Mouse (Mus musculus): ENCODE data around the gene Apobec4. TPM values are rescaled to one million over a fixed set of nuclear protein-coding genes. Genes with fewer than 3 reads are reported as not detected.
A peak's percentile ranks its signal among the peaks of the same experiment; 100 is the strongest.
"Not testable (repeated sequence)": the region's sequence is repeated elsewhere in the genome, so short reads cannot be mapped to it uniquely, and the experiment has no call there.

The Apobec4 gene
- polyA plus RNA-seq, 1 experiment from 2014 or later, result not detected

- no peak overlapping the region for H3K4me3 ChIP-seq (ENCODE audit: low read depth, low read length)
- H3K27ac ChIP-seq (ENCODE audit: low read depth, low read length), result no peak overlapping the region
- no peak overlapping the region for H3K4me2 ChIP-seq (replicated peaks; ENCODE audit: low read depth, low read length)
- peak; percentile 85 for DNase-seq (ENCODE audit: low spot score)
- no peak overlapping the region for H3K9ac ChIP-seq (ENCODE audit: low read depth, low read length)
- WGBS, result 10% methylated on average over 5 of the region's 5 CpGs
- no peaks in the 10 kb centered on the region for H3K9me3 ChIP-seq (ENCODE audit: control insufficient read depth, low read length)
- peak; percentile 60; the same call in 1 of the 2 replicates for ATAC-seq (ENCODE audit: low FRiP score)
- H3K36me3 ChIP-seq (ENCODE audit: control insufficient read depth, insufficient read depth, low read length), result no peaks in the 10 kb centered on the region
- H3K4me1 ChIP-seq (replicated peaks; ENCODE audit: control insufficient read depth, insufficient read depth, low read length), result no peaks in the 10 kb centered on the region
- no peaks in the 10 kb centered on the region for H3K27me3 ChIP-seq (ENCODE audit: control insufficient read depth, insufficient read depth, low read length)
These were observed 3.9 kb upstream of the Apobec4 start for GRCm38 (mm10) chr1:152746426-152746825.

DNA sequence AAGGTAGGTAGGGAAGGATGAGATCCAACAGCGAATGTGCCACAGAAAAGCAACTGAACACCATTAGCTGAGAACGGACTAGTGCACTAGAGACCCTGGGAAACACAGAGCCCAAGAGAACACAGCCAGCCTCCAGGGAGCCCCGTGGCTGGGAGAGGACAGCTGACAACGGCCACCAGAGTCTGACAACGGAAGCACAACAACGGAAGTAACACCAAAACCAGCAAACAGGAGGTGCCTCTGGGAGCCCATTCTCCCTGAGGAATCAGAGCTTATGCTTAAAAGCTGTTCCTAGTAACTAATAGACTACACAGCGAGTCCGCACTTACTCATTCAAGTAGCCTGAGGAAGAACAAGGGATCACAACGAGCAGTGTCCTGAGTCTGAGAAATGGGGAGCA, 1.1 kb upstream of the Apobec4 start:
- no peak overlapping the region for H3K4me3 ChIP-seq (ENCODE audit: low read depth, low read length)
- H3K27ac ChIP-seq (ENCODE audit: low read depth, low read length), result no peak overlapping the region
- ATAC-seq (ENCODE audit: low FRiP score) (no peak), DNase-seq (ENCODE audit: low spot score) (no peak)
- 79% methylated on average over 9 of the region's 9 CpGs for WGBS
- H3K36me3 ChIP-seq (ENCODE audit: control insufficient read depth, insufficient read depth, low read length), result no peaks in the 10 kb centered on the region
- no peak overlapping the region for H3K9ac ChIP-seq (ENCODE audit: low read depth, low read length)
- H3K9me3 ChIP-seq (ENCODE audit: control insufficient read depth, low read length), result no peaks in the 10 kb centered on the region
- H3K4me2 ChIP-seq (replicated peaks; ENCODE audit: low read depth, low read length), result no peak overlapping the region
- no peaks in the 10 kb centered on the region for H3K4me1 ChIP-seq (replicated peaks; ENCODE audit: control insufficient read depth, insufficient read depth, low read length)
- no peaks in the 10 kb centered on the region for H3K27me3 ChIP-seq (ENCODE audit: control insufficient read depth, insufficient read depth, low read length)

- Histone ChIP-seq H3K4me3 (ENCODE audit: low read depth, low read length) (no peak overlapping the region), H3K36me3 (ENCODE audit: control insufficient read depth, insufficient read depth, low read length) (no peaks in the 10 kb centered on the region), H3K27ac (ENCODE audit: low read depth, low read length) (no peak overlapping the region), H3K4me2 (replicated peaks; ENCODE audit: low read depth, low read length) (no peak overlapping the region), H3K4me1 (replicated peaks; ENCODE audit: control insufficient read depth, insufficient read depth, low read length) (no peaks in the 10 kb centered on the region), H3K27me3 (ENCODE audit: control insufficient read depth, insufficient read depth, low read length) (no peaks in the 10 kb centered on the region; the same call in none of the 2 replicates), H3K9me3 (ENCODE audit: control insufficient read depth, low read length) (no peaks in the 10 kb centered on the region), H3K9ac (ENCODE audit: low read depth, low read length) (no peak overlapping the region)
- WGBS, result 81% methylated on average over 2 of the region's 2 CpGs
- DNase-seq (ENCODE audit: low spot score) (no peak), ATAC-seq (ENCODE audit: low FRiP score) (no peak)
These were observed 11.4 kb downstream of the Apobec4 start for GRCm38 (mm10) chr1:152761791-152762190.

DNA sequence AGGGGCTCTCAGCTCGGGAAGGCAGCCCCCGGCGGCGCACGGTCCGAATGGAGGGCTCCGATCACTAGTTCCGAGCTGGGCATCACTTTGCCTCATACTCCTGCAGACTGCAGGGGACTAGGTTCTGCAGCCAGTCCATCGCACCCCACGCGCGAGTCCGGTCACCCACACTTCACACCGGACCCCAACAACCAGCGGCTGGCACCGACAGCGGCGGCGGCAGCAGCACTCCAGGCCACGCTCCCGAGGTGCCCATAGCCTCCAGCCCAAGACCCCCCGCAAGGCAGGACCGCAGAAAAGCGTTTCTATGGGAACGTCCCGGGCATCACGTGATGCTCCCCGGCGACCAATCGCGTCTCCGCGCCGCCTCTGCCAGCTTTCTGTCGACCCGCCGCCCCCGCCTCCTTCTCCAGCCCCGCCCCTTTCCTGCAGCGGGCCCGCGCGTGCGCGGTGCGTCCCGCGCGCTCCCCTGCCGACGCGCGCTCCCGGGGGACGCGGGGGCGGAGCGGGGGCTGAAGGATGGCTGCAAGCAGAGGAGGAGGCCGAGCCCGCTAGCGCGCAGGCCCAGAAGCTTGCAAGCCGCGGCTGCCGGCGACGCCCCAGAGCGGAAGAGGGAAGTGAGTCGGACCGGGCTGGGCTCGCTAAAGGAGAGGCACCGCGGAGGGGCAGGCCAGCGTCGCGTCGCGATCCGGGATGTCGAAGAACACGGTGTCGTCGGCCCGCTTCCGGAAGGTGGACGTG, 15.9 kb downstream of the Apobec4 start, which contains the start of the genes Rgl1 and Arpc5:
Rgl1 (minus strand) TSS at position 320 of the 741 bp plus-strand sequence.
Arpc5 (plus strand) TSS at position 511 of the 741 bp plus-strand sequence.
- Histone ChIP-seq H3K4me1 (replicated peaks; ENCODE audit: control insufficient read depth, insufficient read depth, low read length) (no peaks in the 10 kb centered on the region), H3K9ac (ENCODE audit: low read depth, low read length) (peak within 1 kb of the TSS; percentile 89), H3K27me3 (ENCODE audit: control insufficient read depth, insufficient read depth, low read length) (no peaks in the 10 kb centered on the region; the same call in none of the 2 replicates), H3K9me3 (ENCODE audit: control insufficient read depth, low read length) (no peaks in the 10 kb centered on the region), H3K27ac (ENCODE audit: low read depth, low read length) (peak within 1 kb of the TSS; percentile 82), H3K4me2 (replicated peaks; ENCODE audit: low read depth, low read length) (peak within 1 kb of the TSS; percentile 94), H3K36me3 (ENCODE audit: control insufficient read depth, insufficient read depth, low read length) (no peaks in the 10 kb centered on the region), H3K4me3 (ENCODE audit: low read depth, low read length) (peak within 1 kb of the TSS; percentile 99)
- WGBS, result under 1% methylated on average over 78 of the region's 86 CpGs
- peak; percentile 99 for DNase-seq (ENCODE audit: low spot score)
- peak; percentile 98 for ATAC-seq (ENCODE audit: low FRiP score)

DNA sequence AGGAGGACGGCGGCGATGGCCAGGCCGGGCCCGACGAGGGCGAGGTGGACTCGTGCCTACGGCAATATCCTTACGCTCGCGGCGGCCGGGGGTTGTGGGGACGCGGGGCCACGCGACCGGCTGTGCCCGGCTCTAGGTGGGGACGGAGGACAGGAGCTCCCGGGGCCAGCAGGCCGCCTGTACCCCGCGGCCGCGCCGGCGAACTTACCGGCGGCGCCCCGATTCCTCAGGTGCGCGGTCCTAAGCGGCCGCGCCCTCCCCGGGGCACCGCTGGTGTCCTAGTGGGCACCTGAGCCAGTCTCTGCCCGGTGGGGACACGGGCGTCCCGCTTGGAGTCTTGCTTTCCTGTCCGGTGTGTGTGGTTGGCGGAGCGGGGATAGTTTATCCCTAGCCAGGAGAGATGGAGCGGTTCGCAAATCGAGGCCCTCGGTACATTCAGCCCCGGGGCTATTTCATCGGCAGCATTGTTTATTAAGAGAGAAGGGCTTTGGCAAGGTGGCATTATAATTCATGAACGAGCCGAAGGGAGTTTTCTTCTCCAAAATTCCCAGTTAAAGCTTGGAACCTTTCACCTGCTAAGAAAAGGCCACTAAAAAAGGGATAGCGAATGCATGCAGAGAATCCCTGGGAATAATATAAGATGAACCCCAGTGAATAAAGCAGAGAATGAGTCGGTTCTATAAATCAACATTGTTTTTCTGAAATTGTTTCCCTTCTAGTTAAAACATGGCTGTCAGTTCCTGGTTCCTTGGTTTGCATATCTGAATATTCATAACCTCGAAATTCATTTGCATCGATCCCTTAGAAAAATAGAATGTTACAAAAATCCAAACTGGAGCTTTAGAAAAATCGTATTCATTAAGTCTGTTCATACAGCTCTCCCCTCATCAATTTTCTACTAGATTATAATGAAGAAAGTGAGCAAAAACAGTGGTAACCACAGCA, 16.7 kb downstream of the Apobec4 start:
- DNase-seq (ENCODE audit: low spot score) (peak; percentile 62), ATAC-seq (ENCODE audit: low FRiP score) (peak; percentile 80)
- Histone ChIP-seq H3K36me3 (ENCODE audit: control insufficient read depth, insufficient read depth, low read length) (no peaks in the 10 kb centered on the region), H3K9ac (ENCODE audit: low read depth, low read length) (peak overlapping the region; percentile 89), H3K27ac (ENCODE audit: low read depth, low read length) (peak overlapping the region; percentile 82), H3K4me1 (replicated peaks; ENCODE audit: control insufficient read depth, insufficient read depth, low read length) (no peaks in the 10 kb centered on the region), H3K4me3 (ENCODE audit: low read depth, low read length) (peak overlapping the region; percentile 99), H3K4me2 (replicated peaks; ENCODE audit: low read depth, low read length) (peak overlapping the region; percentile 75), H3K27me3 (ENCODE audit: control insufficient read depth, insufficient read depth, low read length) (no peaks in the 10 kb centered on the region; the same call in none of the 2 replicates), H3K9me3 (ENCODE audit: control insufficient read depth, low read length) (no peaks in the 10 kb centered on the region)
- WGBS, result 1% methylated on average over 60 of the region's 60 CpGs

GRCm38 (mm10) chr1:152767749-152768488, 17.6 kb downstream of the Apobec4 start:
- ATAC-seq (ENCODE audit: low FRiP score) (no peak), DNase-seq (ENCODE audit: low spot score) (peak; percentile 91)
- WGBS, result 9% methylated on average over 5 of the region's 5 CpGs
- Histone ChIP-seq H3K4me3 (ENCODE audit: low read depth, low read length) (peak overlapping the region; percentile 99), H3K9ac (ENCODE audit: low read depth, low read length) (no peak overlapping the region), H3K9me3 (ENCODE audit: control insufficient read depth, low read length) (no peaks in the 10 kb centered on the region), H3K4me2 (replicated peaks; ENCODE audit: low read depth, low read length) (peak overlapping the region; percentile 75; the same call in 1 of the 2 replicates), H3K27ac (ENCODE audit: low read depth, low read length) (no peak overlapping the region), H3K27me3 (ENCODE audit: control insufficient read depth, insufficient read depth, low read length) (no peaks in the 10 kb centered on the region; the same call in none of the 2 replicates), H3K36me3 (ENCODE audit: control insufficient read depth, insufficient read depth, low read length) (no peaks in the 10 kb centered on the region), H3K4me1 (replicated peaks; ENCODE audit: control insufficient read depth, insufficient read depth, low read length) (no peaks in the 10 kb centered on the region)

- no peak overlapping the region for H3K27ac ChIP-seq (ENCODE audit: low read depth, low read length)
- H3K27me3 ChIP-seq (ENCODE audit: control insufficient read depth, insufficient read depth, low read length), result no peaks in the 10 kb centered on the region; the same call in 1 of the 2 replicates
- H3K9ac ChIP-seq (ENCODE audit: low read depth, low read length), result no peak overlapping the region
- DNase-seq (ENCODE audit: low spot score) (no peak), ATAC-seq (ENCODE audit: low FRiP score) (no peak)
- 92% methylated on average over 9 of the region's 9 CpGs for WGBS
- H3K36me3 ChIP-seq (ENCODE audit: control insufficient read depth, insufficient read depth, low read length), result no peaks in the 10 kb centered on the region
- no peak overlapping the region for H3K4me2 ChIP-seq (replicated peaks; ENCODE audit: low read depth, low read length)
- no peaks in the 10 kb centered on the region for H3K4me1 ChIP-seq (replicated peaks; ENCODE audit: control insufficient read depth, insufficient read depth, low read length)
- no peak overlapping the region for H3K4me3 ChIP-seq (ENCODE audit: low read depth, low read length)
- no peaks in the 10 kb centered on the region for H3K9me3 ChIP-seq (ENCODE audit: control insufficient read depth, low read length)
These were observed 20.7 kb downstream of the Apobec4 start for GRCm38 (mm10) chr1:152771016-152771415.

DNA sequence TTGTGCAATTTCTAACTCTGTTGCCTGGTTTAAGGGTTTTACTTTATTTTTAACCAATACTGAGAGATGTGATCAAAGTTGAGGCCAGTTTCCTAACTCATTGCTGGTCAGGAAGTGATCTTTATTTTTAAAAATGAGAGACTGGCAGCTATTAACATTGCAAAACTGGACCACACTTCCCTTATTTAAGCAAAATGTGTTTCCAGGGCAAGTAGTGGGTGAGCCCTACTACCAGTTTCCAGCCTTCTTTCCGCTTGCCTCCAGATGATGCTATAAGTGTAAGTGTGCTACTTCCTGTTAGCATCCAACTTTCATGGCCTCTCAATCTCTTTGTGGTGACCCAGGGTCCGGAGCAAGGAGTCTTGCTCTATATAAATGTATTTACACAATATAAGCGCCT, 24.2 kb downstream of the Apobec4 start:
- not testable (repeated sequence) for H3K4me3 ChIP-seq (ENCODE audit: low read depth, low read length); H3K27ac ChIP-seq (ENCODE audit: low read depth, low read length); H3K9me3 ChIP-seq (ENCODE audit: control insufficient read depth, low read length); H3K9ac ChIP-seq (ENCODE audit: low read depth, low read length); H3K27me3 ChIP-seq (ENCODE audit: control insufficient read depth, insufficient read depth, low read length); H3K36me3 ChIP-seq (ENCODE audit: control insufficient read depth, insufficient read depth, low read length); ATAC-seq (ENCODE audit: low FRiP score); DNase-seq (ENCODE audit: low spot score); H3K4me2 ChIP-seq (replicated peaks; ENCODE audit: low read depth, low read length); H3K4me1 ChIP-seq (replicated peaks; ENCODE audit: control insufficient read depth, insufficient read depth, low read length)
- WGBS, result 94% methylated on average over 3 of the region's 3 CpGs
